Mouse (Mus musculus) midbrain, embryonic 16.5 days (tissue): Measurements from ENCODE around the gene Tbkbp1. TPM values are rescaled to one million over a fixed set of nuclear protein-coding genes. Genes with fewer than 3 reads are reported as not detected.

ENCODE experiments used
- ATAC-seq: fragments of 200-750 bp; cut with Nextera tagmentation; 2 replicates; pipeline ENCODE4 v1.8.0; 2017; ENCODE audit warnings: moderate TSS enrichment
- H3K27ac ChIP-seq: fragments of 300-500 bp; sonication (generic); 2 replicates; pipeline ENCODE4 v1.5.1; 2014; ENCODE audit warnings: mild to moderate bottlenecking, low read length, mixed read lengths
- H3K27me3 ChIP-seq: fragments of 300-500 bp; sonication (generic); 2 replicates; pipeline ENCODE4 v1.6.1; 2014; ENCODE audit warnings: low read depth, low read length, mixed read lengths; ENCODE audit not compliant: control insufficient read depth, insufficient read depth
- H3K36me3 ChIP-seq: fragments of 300-500 bp; sonication (generic); 2 replicates; pipeline ENCODE4 v1.6.1; 2014; ENCODE audit warnings: mild to moderate bottlenecking, low read length, moderate library complexity, mixed read lengths; ENCODE audit not compliant: control insufficient read depth, insufficient read depth
- H3K4me1 ChIP-seq: fragments of 300-500 bp; sonication (generic); 2 replicates; pipeline ENCODE4 v1.6.1; 2014; ENCODE audit warnings: mild to moderate bottlenecking, low read length, mixed read lengths; ENCODE audit not compliant: control insufficient read depth, insufficient read depth
- H3K4me2 ChIP-seq: fragments of 300-500 bp; sonication (generic); 2 replicates; pipeline ENCODE4 v1.6.1; 2014; ENCODE audit warnings: mild to moderate bottlenecking, low read length, mixed read lengths
- H3K4me3 ChIP-seq: fragments of 300-500 bp; sonication (generic); 2 replicates; pipeline ENCODE4 v1.5.1; 2014; ENCODE audit warnings: low read depth, mild to moderate bottlenecking, low read length, moderate library complexity, mixed read lengths
- H3K9ac ChIP-seq: fragments of 300-500 bp; sonication (generic); 2 replicates; pipeline ENCODE4 v1.6.1; 2014; ENCODE audit warnings: low read depth, low read length, mixed read lengths
- H3K9me3 ChIP-seq: fragments of 300-500 bp; sonication (generic); replicated peaks from 2 replicates; pipeline ENCODE4 v1.6.1; 2014; ENCODE audit warnings: mild to moderate bottlenecking, low read length, mixed read lengths; ENCODE audit not compliant: control insufficient read depth, poor library complexity, severe bottlenecking
- WGBS: fragments of 180-500 bp; shearing (Covaris S2); extraction: QIAGEN DNeasy Blood & Tissue Kit; methylation state at CpG from one replicate; pipeline ENCODE4 v1.1.7; 2014; 5-methylcytosine and 5-hydroxymethylcytosine counted together
- polyA plus RNA-seq: library from polyadenylated mRNA; unstranded; fragments of >200 nt; fragmentation: Nextera tagmentation; extraction: Ambion mirVana; gene quantifications from 2 replicates; pipeline ENCODE4 v1.2.1, GENCODE M21; 2015

The Tbkbp1 gene
- polyA plus RNA-seq, 1 experiment from 2014 or later, result 8.2 TPM

- Histone ChIP-seq H3K4me2 (peak overlapping the region; percentile 94), H3K4me1 (0 out of 2 replicates have a peak, but pooled peaks cover 2% of the 10 kb centered on the region), H3K36me3 (no peaks in the 10 kb centered on the region), H3K4me3 (peak overlapping the region; percentile 49), H3K27ac (no peak overlapping the region), H3K9ac (peak overlapping the region; percentile 64), H3K9me3 (no peaks in the 10 kb centered on the region), H3K27me3 (peaks cover 6% of the 10 kb centered on the region; the same call in 1 of the 2 replicates)
- WGBS, result 3% methylated on average over 31 of the region's 32 CpGs
- peak; percentile 58 for ATAC-seq
Measured at GRCm38 (mm10) chr11:97126645-97127468, 24.4 kb downstream of the Tbkbp1 start.

DNA sequence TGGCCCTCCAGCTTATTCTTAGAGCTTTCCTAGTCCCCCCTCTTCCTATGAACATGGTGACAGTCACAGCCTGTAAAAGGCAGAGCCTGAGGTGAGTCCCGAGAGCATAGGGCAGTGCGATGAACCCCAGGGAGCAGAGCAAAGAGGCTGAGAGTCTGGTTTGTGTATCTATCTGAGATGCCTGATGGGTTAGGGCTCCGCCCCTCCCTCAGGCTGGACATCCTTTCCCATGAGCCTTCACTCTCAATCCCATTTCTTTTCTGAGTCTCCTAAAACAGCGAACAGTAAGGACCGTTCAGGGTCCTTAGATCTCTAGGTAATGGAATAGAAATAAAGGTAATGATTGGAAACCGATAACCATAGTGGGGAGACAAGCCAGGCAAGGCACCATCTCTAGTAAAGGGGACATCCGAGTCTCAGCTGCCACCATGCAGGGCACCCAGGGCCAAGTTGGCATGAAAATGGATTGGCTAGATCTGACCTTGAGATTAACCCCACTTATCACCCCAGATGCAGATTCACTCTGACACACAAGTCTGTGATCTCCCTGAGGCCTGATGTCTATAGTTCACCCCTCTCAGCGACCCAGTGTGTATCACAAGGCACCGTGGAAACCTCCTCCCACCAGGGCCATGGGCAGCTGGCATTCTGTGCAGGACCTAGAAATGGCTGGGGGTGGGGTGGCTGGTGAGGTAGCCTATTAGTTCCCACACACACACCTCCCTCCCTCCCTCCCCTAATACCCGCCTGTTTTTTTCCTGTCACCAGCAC is 26.8 kb downstream of the Tbkbp1 start:
- no peak for ATAC-seq
- H3K4me2 ChIP-seq, result no peak overlapping the region
- no peak overlapping the region for H3K27ac ChIP-seq
- H3K4me1 ChIP-seq, result 0 out of 2 replicates have a peak, but pooled peaks cover 2% of the 10 kb centered on the region
- H3K9ac ChIP-seq, result no peak overlapping the region
- WGBS, result 56% methylated on average over 9 of the region's 10 CpGs
- H3K4me3 ChIP-seq, result no peak overlapping the region
- H3K36me3 ChIP-seq, result no peaks in the 10 kb centered on the region
- no peaks in the 10 kb centered on the region for H3K9me3 ChIP-seq
- peaks cover 6% of the 10 kb centered on the region; the same call in 1 of the 2 replicates for H3K27me3 ChIP-seq

DNA sequence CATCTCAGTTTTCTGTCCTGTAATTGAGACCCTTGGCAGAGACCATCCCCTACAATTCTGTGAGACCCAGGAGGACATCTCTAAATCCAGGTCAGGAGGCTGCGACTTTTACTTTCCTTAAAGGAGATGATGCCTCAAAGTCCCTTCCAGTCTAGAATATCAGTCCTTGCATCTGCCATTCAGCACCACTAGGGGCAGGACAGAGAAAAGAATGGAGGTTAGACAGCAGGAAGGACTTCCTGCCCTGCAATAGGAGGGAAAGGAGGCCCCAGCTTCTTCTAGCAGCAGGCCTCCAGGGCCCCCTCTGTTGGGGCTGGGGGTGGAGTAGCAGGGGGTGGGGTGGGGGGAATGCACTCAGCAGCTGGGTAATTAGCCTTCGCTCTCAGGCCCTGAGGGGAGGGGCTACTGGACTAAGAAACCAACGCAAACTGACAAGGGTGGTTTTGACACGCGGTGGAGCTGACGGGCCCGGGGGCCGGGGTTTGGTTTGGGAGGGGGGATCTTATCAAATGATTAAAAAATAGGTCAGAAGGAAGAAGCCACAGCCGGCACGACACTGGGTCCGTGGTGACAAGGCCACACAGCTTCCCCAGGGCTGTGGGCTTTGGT is 27.9 kb downstream of the Tbkbp1 start:
- no peak for ATAC-seq
- H3K9me3 ChIP-seq, result no peaks in the 10 kb centered on the region
- no peak overlapping the region for H3K27ac ChIP-seq
- 0 out of 2 replicates have a peak, but pooled peaks cover 2% of the 10 kb centered on the region for H3K4me1 ChIP-seq
- H3K4me3 ChIP-seq, result no peak overlapping the region
- no peak overlapping the region for H3K9ac ChIP-seq
- WGBS, result 14% methylated on average over 11 of the region's 11 CpGs
- H3K4me2 ChIP-seq, result no peak overlapping the region
- H3K36me3 ChIP-seq, result no peaks in the 10 kb centered on the region
- H3K27me3 ChIP-seq, result peaks cover 8% of the 10 kb centered on the region

DNA sequence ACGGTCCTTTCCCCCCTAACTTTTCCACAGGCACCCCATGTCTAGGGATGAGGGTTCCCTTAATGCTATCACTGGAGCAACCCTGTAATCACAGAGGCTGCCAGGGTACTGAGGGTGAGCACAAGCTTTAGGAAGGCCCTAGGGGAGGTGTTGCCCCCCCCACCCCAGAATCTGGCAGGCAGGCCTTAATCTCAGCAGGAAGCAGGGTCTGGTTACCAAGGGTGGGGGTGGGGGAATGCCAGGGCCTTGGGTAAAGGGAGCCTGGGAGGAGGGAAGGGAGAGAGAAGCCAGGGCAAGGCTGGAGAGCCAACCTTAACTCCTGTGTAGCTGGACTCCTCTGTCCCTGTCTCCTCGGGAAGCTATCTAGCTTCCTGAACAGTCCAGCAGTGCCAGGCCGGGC is 30.7 kb downstream of the Tbkbp1 start:
- Histone ChIP-seq H3K9me3 (no peaks in the 10 kb centered on the region), H3K27ac (no peak overlapping the region), H3K9ac (no peak overlapping the region), H3K4me2 (no peak overlapping the region), H3K27me3 (peaks cover 20% of the 10 kb centered on the region), H3K4me1 (no peaks in the 10 kb centered on the region), H3K4me3 (no peak overlapping the region), H3K36me3 (no peaks in the 10 kb centered on the region)
- ATAC-seq, result no peak
- 75% methylated on average over 3 of the region's 3 CpGs for WGBS

- H3K4me3 ChIP-seq, result no peak overlapping the region
- no peaks in the 10 kb centered on the region for H3K9me3 ChIP-seq
- H3K27ac ChIP-seq, result no peak overlapping the region
- no peak overlapping the region for H3K4me2 ChIP-seq
- no peak for ATAC-seq
- H3K4me1 ChIP-seq, result peaks cover 1% of the 10 kb centered on the region
- no peak overlapping the region for H3K9ac ChIP-seq
- peaks cover 24% of the 10 kb centered on the region for H3K27me3 ChIP-seq
- no peaks in the 10 kb centered on the region for H3K36me3 ChIP-seq
- WGBS, result 50% methylated on average over 10 of the region's 10 CpGs
Measured at GRCm38 (mm10) chr11:97120221-97120620, 31.1 kb downstream of the Tbkbp1 start.

DNA sequence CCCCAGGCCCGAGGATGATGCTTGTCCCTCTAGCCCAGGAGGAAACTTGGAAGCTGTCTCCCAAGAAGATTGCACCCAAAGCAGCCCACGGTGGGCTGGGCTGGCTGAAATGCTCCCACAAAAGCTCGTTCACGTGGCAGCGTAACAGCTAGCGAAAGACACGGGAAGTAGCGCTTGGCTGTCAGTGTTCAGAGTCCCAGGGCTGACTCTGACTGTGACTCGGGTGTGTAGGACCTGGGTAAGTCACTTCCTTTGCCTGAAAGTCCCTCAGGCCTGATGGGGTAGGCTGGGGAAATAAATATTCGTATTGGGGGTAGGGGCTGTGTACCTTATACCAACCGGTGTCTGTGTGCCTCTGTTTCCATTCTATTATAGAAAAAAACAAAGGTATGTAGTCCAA is 35.5 kb downstream of the Tbkbp1 start:
- H3K9me3 ChIP-seq, result no peaks in the 10 kb centered on the region
- WGBS, result 11% methylated on average over 11 of the region's 11 CpGs
- no peaks in the 10 kb centered on the region for H3K36me3 ChIP-seq
- H3K4me2 ChIP-seq, result no peak overlapping the region
- peaks cover 54% of the 10 kb centered on the region for H3K27me3 ChIP-seq
- no peak overlapping the region for H3K27ac ChIP-seq
- H3K4me3 ChIP-seq, result no peak overlapping the region
- ATAC-seq, result no peak
- peaks cover 13% of the 10 kb centered on the region for H3K4me1 ChIP-seq
- no peak overlapping the region for H3K9ac ChIP-seq

DNA sequence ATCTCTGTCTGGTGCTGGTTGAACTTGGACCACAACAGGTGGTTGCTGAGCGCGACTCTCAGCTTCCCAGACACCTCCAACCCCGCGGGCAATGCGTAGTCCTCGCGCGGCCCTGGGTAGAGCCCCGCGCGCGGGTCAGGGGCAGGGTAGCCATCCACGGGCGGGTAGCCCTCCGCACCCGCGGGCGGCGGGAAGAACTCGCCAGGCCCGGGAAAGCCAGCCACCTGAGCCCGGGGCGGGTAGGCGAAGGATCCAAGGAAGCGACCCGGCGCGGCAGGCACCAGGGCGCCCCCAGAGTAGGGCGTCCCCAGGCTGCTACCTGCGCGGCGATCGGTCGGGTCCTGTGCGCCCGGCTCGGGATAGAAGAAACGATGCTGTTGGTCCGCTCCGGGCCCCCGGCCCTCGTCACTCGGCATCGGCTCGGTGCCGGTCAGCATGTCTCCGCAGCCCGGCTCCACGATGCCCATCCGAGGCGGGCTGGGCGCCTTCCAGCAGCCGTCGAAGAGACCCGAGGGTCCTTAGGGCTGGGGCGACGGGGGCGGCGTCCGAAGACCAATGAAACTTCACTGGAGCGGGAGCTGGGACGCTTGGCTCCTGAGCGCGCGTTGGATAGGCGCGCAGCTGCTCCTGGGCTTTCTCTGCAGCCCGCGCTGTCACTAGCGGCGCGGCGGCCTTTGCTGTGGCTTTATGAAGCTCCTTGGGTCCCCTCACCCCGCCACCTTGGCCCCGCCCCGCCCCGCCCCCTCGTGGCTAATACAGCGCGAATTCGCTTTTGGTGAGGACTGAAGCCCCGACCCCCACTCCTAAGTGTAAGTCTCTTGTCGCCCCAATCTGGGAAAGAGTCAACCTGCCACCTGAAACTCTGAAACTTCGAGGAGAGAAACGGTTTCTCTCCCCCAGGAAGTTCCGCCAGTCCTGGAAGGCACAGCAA is 36.4 kb downstream of the Tbkbp1 start, which contains the start of gene Tbx21:
Tbx21 (minus strand) TSS at position 661 of the 931 bp plus-strand sequence.
- H3K4me1 ChIP-seq, result peaks cover 13% of the 10 kb centered on the region
- WGBS, result under 1% methylated on average over 87 of the region's 87 CpGs
- H3K9me3 ChIP-seq, result no peaks in the 10 kb centered on the region
- peaks cover 54% of the 10 kb centered on the region for H3K27me3 ChIP-seq
- no peak within 1 kb of the TSS for H3K27ac ChIP-seq
- H3K4me2 ChIP-seq, result peak within 1 kb of the TSS; percentile 64
- H3K9ac ChIP-seq, result 0 out of 2 replicates have a peak within 1 kb of the TSS, but pooled peaks have one; percentile 20
- no peaks in the 10 kb centered on the region for H3K36me3 ChIP-seq
- no peak for ATAC-seq
- H3K4me3 ChIP-seq, result peak within 1 kb of the TSS; percentile 37

DNA sequence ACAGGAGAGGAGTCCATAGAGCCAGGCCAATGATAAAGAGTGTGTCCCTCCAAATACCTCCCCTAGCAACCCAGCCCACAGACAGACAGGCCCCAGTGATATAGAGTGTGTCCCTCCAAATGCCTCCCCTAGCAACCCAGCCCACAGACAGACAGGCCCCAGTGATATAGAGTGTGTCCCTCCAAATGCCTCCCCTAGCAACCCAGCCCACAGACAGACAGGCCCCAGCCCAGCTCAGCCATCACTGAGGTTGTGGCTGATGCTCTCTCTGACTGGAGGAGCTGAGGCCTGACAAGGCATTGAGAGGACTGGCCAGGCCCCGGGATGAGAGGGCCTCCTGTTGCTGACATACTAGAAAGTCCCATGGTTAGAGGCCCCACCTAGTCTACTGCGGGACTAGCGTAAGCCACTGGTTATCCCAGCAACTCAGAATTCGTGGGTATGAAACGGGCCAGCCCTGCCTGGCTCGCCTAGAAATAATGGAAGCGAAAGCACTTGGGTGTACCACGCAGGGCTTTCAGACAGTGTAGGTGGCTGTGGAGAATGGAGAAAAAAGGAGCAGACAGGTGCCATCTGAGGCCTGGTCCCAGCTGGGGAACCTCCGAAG is 38.7 kb downstream of the Tbkbp1 start:
- H3K4me1 ChIP-seq, result peaks cover 13% of the 10 kb centered on the region
- no peak overlapping the region for H3K27ac ChIP-seq
- no peak overlapping the region for H3K4me3 ChIP-seq
- H3K27me3 ChIP-seq, result peaks cover 49% of the 10 kb centered on the region
- no peak for ATAC-seq
- H3K4me2 ChIP-seq, result no peak overlapping the region
- 86% methylated on average over 9 of the region's 9 CpGs for WGBS
- H3K9me3 ChIP-seq, result no peaks in the 10 kb centered on the region
- no peak overlapping the region for H3K9ac ChIP-seq
- no peaks in the 10 kb centered on the region for H3K36me3 ChIP-seq
